Mouse (Mus musculus): ENCODE measurements around the gene Pfn4. TPM values are rescaled to one million over a fixed set of nuclear protein-coding genes. Genes with fewer than 3 reads are reported as not detected.

Pfn4 gene
- polyA plus RNA-seq, 1 experiment from 2014 or later: 2.1 TPM

GRCm38 (mm10) chr12:4817361-4818101, 48.7 kb downstream of the Pfn4 start, which contains the start of gene Sf3b6:
Sf3b6 (plus strand) TSS chr12:4817544.
- Histone ChIP-seq H3K9me3 (ENCODE audit: low read depth, low read length) (no peaks in the 10 kb centered on the region), H3K4me1 (ENCODE audit: insufficient read depth) (no peaks in the 10 kb centered on the region), H3K9ac (peak within 1 kb of the TSS; percentile 73), H3K36me3 (ENCODE audit: insufficient read depth) (peaks cover 20% of the 10 kb centered on the region), H3K27me3 (ENCODE audit: insufficient read depth, low read length) (no peaks in the 10 kb centered on the region), H3K4me2 (peak within 1 kb of the TSS; percentile 78), H3K27ac (ENCODE audit: low read depth) (peak within 1 kb of the TSS; percentile 82), H3K4me3 (ENCODE audit: low read depth, low read length) (peak within 1 kb of the TSS; percentile 86)
- DNase-seq: peak; percentile 98
- ATAC-seq (ENCODE audit: insufficient read depth): peak; percentile 98
- no peak for TF ChIP-seq CTCF (IDR thresholded peaks at IDR 0.05; ENCODE audit: low read depth)
- under 1% methylated on average over 49 of the region's 49 CpGs for WGBS

- H3K27ac ChIP-seq (ENCODE audit: low read depth): no peak overlapping the region
- WGBS: 80% methylated on average over 3 of the region's 3 CpGs
- no peak for DNase-seq
- no peak for ATAC-seq (ENCODE audit: insufficient read depth)
- H3K9me3 ChIP-seq (ENCODE audit: low read depth, low read length): no peaks in the 10 kb centered on the region
- H3K9ac ChIP-seq: no peak overlapping the region
- no peak overlapping the region for H3K4me3 ChIP-seq (ENCODE audit: low read depth, low read length)
- no peak overlapping the region for H3K4me2 ChIP-seq
- no peak for TF ChIP-seq CTCF (IDR thresholded peaks at IDR 0.05; ENCODE audit: low read depth)
- no peaks in the 10 kb centered on the region for H3K27me3 ChIP-seq (ENCODE audit: insufficient read depth, low read length)
- peaks cover 53% of the 10 kb centered on the region for H3K36me3 ChIP-seq (ENCODE audit: insufficient read depth)
- H3K4me1 ChIP-seq (ENCODE audit: insufficient read depth): no peaks in the 10 kb centered on the region
Observed at GRCm38 (mm10) chr12:4827256-4827655, 58.4 kb downstream of the Pfn4 start.

Other genes starting within 250 kb of the Pfn4 start
- 42.7 and 45.9 TPM in 2 replicates for gene Itsn2, start 176.4 kb upstream of the Pfn4 start, polyA plus RNA-seq (2014; fragmentation: Nextera tagmentation; extraction: Ambion mirVana)
- gene Gm3625, start 176.1 kb upstream of the Pfn4 start, polyA plus RNA-seq (2014; fragmentation: Nextera tagmentation; extraction: Ambion mirVana): not detected in 2 replicates
- gene Fam228a, start 30.6 kb upstream of the Pfn4 start, polyA plus RNA-seq (2014; fragmentation: Nextera tagmentation; extraction: Ambion mirVana): 0.39 and 0.41 TPM in 2 replicates
- 1.4 and 1.6 TPM in 2 replicates for gene Fam228b, start 245 bp downstream of the Pfn4 start, polyA plus RNA-seq (2014; fragmentation: Nextera tagmentation; extraction: Ambion mirVana)
- 258 and 261 TPM in 2 replicates for gene Sf3b6, start 48.5 kb downstream of the Pfn4 start, polyA plus RNA-seq (2014; fragmentation: Nextera tagmentation; extraction: Ambion mirVana)
- 9.4 and 10.0 TPM in 2 replicates for gene Fkbp1b, start 72.6 kb downstream of the Pfn4 start, polyA plus RNA-seq (2014; fragmentation: Nextera tagmentation; extraction: Ambion mirVana)
- gene Wdcp, start 74.3 kb downstream of the Pfn4 start, polyA plus RNA-seq (2014; fragmentation: Nextera tagmentation; extraction: Ambion mirVana): 16.4 and 17.5 TPM in 2 replicates
- 2.6 and 2.9 TPM in 2 replicates for gene Mfsd2b, start 105.3 kb downstream of the Pfn4 start, polyA plus RNA-seq (2014; fragmentation: Nextera tagmentation; extraction: Ambion mirVana)
- 21.2 and 27.0 TPM in 2 replicates for gene Ubxn2a, start 138.7 kb downstream of the Pfn4 start, polyA plus RNA-seq (2014; fragmentation: Nextera tagmentation; extraction: Ambion mirVana)
- 19.0 and 20.4 TPM in 2 replicates for gene Atad2b, start 148.3 kb downstream of the Pfn4 start, polyA plus RNA-seq (2014; fragmentation: Nextera tagmentation; extraction: Ambion mirVana)